Mouse (Mus musculus) B cell, adult 2 months (primary cell): Measurements from ENCODE around the gene Gm1993.
"Not testable (repeated sequence)": the region's sequence is repeated elsewhere in the genome, so short reads cannot be mapped to it uniquely, and the experiment has no call there.

ENCODE experiments used
- DNase-seq, 2 experiments: peaks; one replicate each; pipeline ENCODE4 v3.0.0; 2022

Gene Gm1993

DNA sequence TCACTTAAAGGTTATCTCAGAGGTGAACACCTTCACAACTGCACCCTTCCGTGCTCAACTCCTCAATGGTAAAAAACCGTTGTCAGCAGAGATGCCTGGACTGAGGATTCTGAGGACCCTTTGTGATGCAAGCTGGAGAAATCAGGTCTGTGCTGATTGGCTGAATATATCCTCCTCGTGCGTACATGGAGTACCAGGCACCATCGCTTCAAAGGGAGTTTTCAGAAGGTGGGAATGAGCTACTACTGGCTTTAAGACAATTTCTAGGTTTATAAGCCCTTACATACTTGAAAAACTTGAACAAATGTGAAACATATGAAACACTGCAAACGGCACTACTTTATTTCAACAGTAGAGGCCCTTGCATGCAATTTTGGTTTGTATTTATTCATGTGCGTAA lies at the start of gene Gm1993:
Gm1993 (minus strand) TSS at position 101 of the 400 bp plus-strand sequence.
- not testable (repeated sequence) for DNase-seq
